Mouse (Mus musculus): ENCODE results near the gene Slc5a2.

Gene Slc5a2

GRCm38 (mm10) chr7:128265411-128265810 lies at the start of gene Slc5a2:
Gene Slc5a2 (plus strand): TSS chr7:128265657.
- ATAC-seq (ENCODE audit: low TSS enrichment) = no peak

GRCm38 (mm10) chr7:128219952-128220351 lies 45.5 kb upstream of the Slc5a2 start:
- no peak for ATAC-seq (ENCODE audit: low TSS enrichment)

- peak; percentile 94 for ATAC-seq (ENCODE audit: low TSS enrichment)
These were observed 44.5 kb upstream of the Slc5a2 start for GRCm38 (mm10) chr7:128220936-128221335.

DNA sequence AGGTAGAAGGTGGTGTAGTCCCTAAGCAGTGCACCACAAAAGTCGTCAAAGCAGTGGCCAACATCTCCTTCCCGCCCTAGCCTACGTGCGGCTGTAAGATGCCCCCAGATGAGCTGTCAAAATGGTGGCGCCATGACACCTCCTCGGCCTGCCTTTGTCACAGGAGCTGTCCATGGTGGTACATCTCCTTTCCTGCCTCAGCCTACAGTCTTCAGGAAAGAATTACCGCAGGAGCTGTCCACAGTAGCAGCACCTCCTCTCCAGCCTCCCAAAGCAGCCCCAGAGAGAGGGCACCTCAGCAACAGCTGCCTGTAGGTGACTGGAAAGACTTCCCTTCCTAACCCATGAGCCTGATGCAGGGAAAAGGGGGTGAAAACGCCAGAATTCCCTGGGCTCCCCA lies 33.7 kb upstream of the Slc5a2 start:
- ATAC-seq (ENCODE audit: low TSS enrichment) = no peak

DNA sequence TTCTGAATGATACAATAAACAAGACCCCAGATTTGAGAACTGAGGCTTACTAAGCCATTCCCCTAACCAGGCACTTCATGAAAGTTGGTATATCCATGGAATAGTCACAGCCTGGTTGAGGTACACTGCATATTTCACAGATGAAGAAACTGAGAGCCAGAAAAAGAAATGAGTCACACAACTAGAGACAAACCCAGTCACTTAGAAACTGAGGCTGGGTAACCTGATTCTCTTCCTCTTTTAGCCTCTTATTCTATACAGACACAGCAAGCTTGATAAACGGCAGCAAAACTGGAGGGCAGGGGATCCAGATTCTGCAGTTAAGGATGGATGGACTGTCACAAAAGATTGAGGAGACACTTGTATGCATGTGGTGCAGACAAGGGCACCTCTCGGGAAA lies 30.7 kb upstream of the Slc5a2 start:
- no peak for ATAC-seq (ENCODE audit: low TSS enrichment)

GRCm38 (mm10) chr7:128235481-128235880 lies 30.0 kb upstream of the Slc5a2 start:
- no peak for ATAC-seq (ENCODE audit: low TSS enrichment)

DNA sequence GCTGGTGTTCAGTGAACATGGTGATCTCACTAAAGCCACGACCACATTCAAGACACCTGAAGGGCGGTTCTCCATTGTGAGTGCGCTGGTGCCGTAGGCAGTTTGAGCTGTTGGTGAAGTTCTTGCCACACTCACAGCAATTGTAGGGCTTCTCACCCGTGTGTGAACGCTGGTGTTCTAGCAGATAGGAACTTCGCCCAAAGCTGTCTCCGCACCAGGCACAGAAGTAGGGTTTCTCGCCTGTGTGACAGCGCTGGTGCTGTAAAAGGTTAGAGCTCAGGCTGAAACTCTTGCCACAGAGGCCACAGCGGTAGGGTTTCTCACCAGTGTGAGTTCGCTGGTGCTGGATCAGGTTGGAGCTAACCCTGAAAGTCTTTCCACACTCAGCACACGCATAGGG lies 29.0 kb upstream of the Slc5a2 start:
- no peak for ATAC-seq (ENCODE audit: low TSS enrichment)

DNA sequence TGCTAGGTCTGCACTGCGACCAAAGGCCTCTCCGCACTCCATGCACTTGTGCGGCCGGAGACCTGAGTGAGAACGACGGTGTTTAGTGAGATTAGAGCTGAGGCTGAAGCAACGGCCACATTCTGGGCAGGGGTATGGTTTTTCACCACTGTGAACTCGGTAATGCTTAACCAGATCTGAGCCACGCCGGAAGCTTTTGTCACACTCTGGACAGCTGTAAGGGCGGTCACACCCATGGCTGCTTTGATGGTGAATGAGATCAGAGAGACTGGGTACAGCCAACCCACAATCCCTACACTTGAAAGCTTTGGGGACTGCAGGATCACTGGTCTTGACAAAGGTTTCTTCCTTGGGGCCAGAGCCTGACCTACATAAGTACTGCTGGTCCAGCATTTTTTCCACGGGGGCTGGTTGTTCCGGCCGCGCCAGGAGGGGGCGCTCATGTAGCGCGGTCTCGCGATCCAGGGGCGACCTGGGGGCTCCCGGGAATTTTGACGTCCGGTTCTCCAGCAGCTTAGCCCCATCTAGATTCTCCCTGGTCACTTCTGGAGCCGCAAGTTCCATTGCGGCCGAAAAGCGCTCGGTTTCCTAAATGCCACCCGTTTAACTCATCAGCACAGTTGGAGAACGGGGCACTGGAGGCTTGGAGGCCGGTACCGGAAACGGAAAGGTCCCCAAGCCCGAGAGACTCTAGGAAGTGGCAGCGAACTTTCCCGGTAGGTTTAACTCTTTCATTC lies 28.4 kb upstream of the Slc5a2 start, which contains the start of gene Armc5:
Armc5 (plus strand) TSS at position 487 of the 737 bp plus-strand sequence.
- ATAC-seq (ENCODE audit: low TSS enrichment) = peak; percentile 36

GRCm38 (mm10) chr7:128237593-128237926 lies 27.9 kb upstream of the Slc5a2 start:
- ATAC-seq (ENCODE audit: low TSS enrichment) = no peak

DNA sequence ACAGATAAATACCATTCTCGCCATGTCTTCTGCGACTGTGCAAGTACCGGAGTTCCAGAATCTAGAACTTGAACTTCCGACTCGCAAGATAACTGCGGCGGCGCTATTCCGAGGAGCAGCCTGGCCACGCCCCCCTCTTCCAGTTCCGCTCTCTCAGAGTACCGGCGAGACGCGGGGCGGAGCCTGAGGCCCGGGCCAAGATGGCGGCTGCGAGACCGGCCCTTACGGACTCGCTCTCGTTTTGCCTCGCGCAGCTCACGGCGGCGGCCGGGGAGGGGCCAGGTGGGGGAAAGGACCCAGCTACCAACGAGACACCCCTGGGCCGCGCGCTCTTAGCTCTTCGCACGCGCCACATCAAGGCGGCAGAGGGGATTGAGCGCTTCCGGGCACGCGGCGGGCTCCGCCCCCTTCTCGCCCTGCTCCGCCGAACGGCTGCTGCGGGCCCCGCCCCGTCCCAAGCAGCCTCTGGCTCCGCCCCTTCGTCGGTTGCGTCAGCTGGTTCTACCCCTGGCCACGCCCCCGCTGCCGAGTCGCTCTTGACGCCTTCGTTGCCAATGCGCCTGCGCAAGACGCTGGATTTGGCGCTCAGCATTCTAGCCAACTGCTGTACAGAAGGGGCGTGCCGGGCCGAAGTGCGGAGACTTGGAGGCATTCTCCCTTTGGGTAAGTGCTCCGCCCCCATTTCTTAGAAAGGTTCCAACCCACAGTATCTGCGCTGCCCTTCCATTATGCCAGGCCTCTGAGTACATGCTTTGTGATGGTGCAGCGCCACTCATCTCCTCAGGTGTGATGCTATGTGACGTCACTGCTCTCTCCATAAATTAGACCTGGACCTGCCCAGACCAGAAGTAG lies 27.3 kb upstream of the Slc5a2 start, which contains the start of gene 9130023H24Rik:
9130023H24Rik (minus strand) TSS at position 105 of the 852 bp plus-strand sequence.
- ATAC-seq (ENCODE audit: low TSS enrichment) = peak; percentile 83

GRCm38 (mm10) chr7:128238991-128239390 lies 26.5 kb upstream of the Slc5a2 start:
- ATAC-seq (ENCODE audit: low TSS enrichment) = no peak

- ATAC-seq (ENCODE audit: low TSS enrichment) = no peak
These were observed 25.2 kb upstream of the Slc5a2 start for GRCm38 (mm10) chr7:128240131-128240784.

- ATAC-seq (ENCODE audit: low TSS enrichment) = no peak
These were observed 23.1 kb upstream of the Slc5a2 start for GRCm38 (mm10) chr7:128242331-128242730.

DNA sequence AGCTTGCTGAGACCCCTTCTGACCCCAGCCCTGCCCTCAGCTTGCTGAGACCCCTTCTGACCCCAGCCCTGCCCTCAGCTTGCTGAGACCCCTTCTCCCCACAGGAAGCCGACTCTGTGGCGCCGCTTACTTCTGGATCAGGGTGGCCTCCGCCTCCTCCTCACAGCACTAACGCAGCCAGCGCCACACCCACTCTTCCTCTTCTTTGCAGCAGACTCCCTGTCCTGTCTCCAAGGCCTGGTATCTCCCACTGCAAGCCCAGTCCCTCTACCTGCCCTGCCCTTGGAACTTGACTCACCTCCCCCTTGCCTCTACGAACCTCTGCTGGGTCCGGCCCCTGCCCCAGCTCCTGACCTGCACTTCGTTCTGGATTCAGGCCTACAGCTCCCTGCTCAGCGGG lies 21.5 kb upstream of the Slc5a2 start:
- no peak for ATAC-seq (ENCODE audit: low TSS enrichment)

GRCm38 (mm10) chr7:128244410-128245025 lies 20.9 kb upstream of the Slc5a2 start:
- no peak for ATAC-seq (ENCODE audit: low TSS enrichment)

DNA sequence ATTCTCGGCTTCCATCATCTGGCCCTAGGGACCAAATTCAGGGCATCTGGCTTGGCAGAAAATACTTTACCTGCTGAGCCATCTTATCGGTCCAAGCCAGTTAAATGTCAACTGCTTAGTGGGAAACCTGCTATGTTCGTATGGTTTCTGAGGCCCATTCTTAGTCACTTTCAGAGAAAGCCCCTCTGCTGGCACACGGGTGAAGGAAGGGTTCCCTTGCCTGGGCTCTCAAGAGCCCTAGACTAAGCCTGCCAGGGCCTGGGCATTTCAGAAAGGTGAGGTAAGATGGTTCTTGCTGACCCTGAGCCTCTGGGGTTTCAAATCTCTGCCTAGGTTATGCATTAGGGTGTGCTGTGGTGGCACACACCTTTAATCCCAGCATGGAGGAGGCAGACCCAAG lies 19.9 kb upstream of the Slc5a2 start:
- ATAC-seq (ENCODE audit: low TSS enrichment) = no peak

- peak; percentile 71 for ATAC-seq (ENCODE audit: low TSS enrichment)
These were observed 18.7 kb upstream of the Slc5a2 start, which contains the start of gene Tgfb1i1 for GRCm38 (mm10) chr7:128246496-128247391. Gene Tgfb1i1 (plus strand): TSS chr7:128246812.

DNA sequence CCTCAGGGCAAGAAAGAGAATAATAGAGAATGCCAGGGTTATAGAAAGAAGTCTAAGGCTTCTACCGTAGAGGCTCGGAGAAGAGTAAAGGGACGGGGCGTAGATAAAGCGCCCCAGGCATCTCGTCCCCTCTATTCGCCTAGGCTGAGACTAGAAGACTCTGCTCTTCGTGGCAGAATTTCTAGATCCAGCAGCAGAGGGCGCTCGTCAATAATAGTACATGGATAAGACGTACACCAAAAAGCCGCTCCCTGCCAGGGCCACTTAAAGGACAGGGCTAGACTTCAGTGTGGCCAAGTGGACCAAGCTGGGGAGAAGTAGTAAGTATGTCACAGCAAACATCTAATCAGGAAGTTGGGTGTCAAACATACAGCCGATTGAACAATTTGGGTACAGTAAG lies 18.0 kb upstream of the Slc5a2 start:
- ATAC-seq (ENCODE audit: low TSS enrichment) = peak; percentile 72

GRCm38 (mm10) chr7:128248081-128249042 lies 17.1 kb upstream of the Slc5a2 start:
- no peak for ATAC-seq (ENCODE audit: low TSS enrichment)

- ATAC-seq (ENCODE audit: low TSS enrichment) = no peak
These were observed 15.5 kb upstream of the Slc5a2 start for GRCm38 (mm10) chr7:128249998-128250397.

Measured in frontal cortex, adult (tissue).